Mouse (Mus musculus) MEL (cell line): ENCODE measurements at regions not wholly inside any gene's neighbourhood (a gene's known extent, or its start where the extent isn't known, plus 50 kb on each side); places are given as distances from the start of the nearest gene placed in this dataset.

Experiments used
- CTCF ChIP-seq, 3 experiments: IDR thresholded peaks in 2 of 3; conservative IDR thresholded peaks in 1 of 3; 2 replicates each; pipeline ENCODE4 v1.5.1; 2011 to 2012; ENCODE audit warnings: low read length in 3 of 3, low read depth in 2 of 3, mild to moderate bottlenecking in 2 of 3, improper control_type of control experiment in 1 of 3, inconsistent platforms in 1 of 3, mixed read lengths in 1 of 3, moderate library complexity in 1 of 3; ENCODE audit not compliant: control insufficient read depth in 1 of 3, insufficient read depth in 1 of 3, poor library complexity in 1 of 3, severe bottlenecking in 1 of 3
- KAT2A ChIP-seq: conservative IDR thresholded peaks from 2 replicates; pipeline ENCODE4 v1.6.1; 2012; ENCODE audit warnings: low read depth, low read length, improper control_type of control experiment, inconsistent platforms
- MYC ChIP-seq: IDR thresholded peaks from 2 replicates; pipeline ENCODE4 v1.6.1; 2011; ENCODE audit warnings: low read depth, mild to moderate bottlenecking, low read length, improper control_type of control experiment, moderate library complexity
- ZMIZ1 ChIP-seq: IDR thresholded peaks from 2 replicates; pipeline ENCODE4 v1.6.1; 2012; ENCODE audit warnings: low read depth, mild to moderate bottlenecking, inconsistent platforms, low read length, improper control_type of control experiment, moderate library complexity

DNA sequence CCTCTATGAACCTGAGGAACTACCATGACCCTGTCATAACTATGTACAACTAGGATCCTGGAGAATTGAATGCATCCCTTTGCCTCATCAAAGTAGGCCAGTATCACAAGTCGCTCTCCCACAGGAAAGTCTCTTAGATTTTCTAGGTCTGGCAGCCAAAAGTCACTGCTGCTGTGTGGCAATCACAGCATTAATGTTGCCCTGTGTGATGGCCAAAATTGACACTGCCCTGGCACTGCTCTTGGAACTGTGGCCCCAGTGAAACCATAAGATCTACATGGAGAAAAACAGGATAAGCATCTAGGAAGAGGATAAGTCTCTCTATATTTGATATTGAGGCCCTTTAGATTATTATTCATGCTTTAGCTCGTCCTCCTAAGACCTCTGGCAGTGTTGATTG is 465.7 kb downstream of the Adam6a start:
- no peak for TF ChIP-seq KAT2A
- TF ChIP-seq CTCF (IDR thresholded peaks at IDR 0.05 in 2 of 3, conservative IDR thresholded peaks at IDR 0.05 in 1 of 3; ENCODE audit: control insufficient read depth in 1 of 3, insufficient read depth in 1 of 3, low read depth in 2 of 3, low read length in 3 of 3, poor library complexity in 1 of 3, severe bottlenecking in 1 of 3), result no peak
- no peak for TF ChIP-seq ZMIZ1
- TF ChIP-seq MYC, result no peak
